Mouse (Mus musculus) left cerebral cortex, adult 18-20 months (tissue): ENCODE measurements around the gene Vav1. TPM values are rescaled to one million over a fixed set of nuclear protein-coding genes. Genes with fewer than 3 reads are reported as not detected.

ENCODE experiments used
- DNase-seq, 2 experiments: peaks; one replicate each; pipeline ENCODE4 v3.0.0; 2021 to 2022; ENCODE audit warnings: low spot score in 2 of 2, mixed read lengths in 1 of 2
- long read RNA-seq, 2 experiments: library from polyadenylated mRNA; stranded (forward); transcript quantifications; one replicate each; pipeline ENCODE4 v2.0.0; 2021
- total RNA-seq, 2 experiments: library from RNA; stranded (reverse); gene quantifications; 2 replicates each; pipeline ENCODE4 v1.2.3; 2021

The Vav1 gene
- 1 to 10 TPM; 2.9 to 3.1 TPM for total RNA-seq
- long read RNA-seq, experiment 1, partial matches to known transcripts = 0 of 2 reads
- long read RNA-seq, experiment 1, other reads (novel, unspliced or antisense) = 2 of 2 reads
- long read RNA-seq, experiment 2, partial matches to known transcripts = 0 of 2 reads
- long read RNA-seq, experiment 2, other reads (novel, unspliced or antisense) = 2 of 2 reads

DNA sequence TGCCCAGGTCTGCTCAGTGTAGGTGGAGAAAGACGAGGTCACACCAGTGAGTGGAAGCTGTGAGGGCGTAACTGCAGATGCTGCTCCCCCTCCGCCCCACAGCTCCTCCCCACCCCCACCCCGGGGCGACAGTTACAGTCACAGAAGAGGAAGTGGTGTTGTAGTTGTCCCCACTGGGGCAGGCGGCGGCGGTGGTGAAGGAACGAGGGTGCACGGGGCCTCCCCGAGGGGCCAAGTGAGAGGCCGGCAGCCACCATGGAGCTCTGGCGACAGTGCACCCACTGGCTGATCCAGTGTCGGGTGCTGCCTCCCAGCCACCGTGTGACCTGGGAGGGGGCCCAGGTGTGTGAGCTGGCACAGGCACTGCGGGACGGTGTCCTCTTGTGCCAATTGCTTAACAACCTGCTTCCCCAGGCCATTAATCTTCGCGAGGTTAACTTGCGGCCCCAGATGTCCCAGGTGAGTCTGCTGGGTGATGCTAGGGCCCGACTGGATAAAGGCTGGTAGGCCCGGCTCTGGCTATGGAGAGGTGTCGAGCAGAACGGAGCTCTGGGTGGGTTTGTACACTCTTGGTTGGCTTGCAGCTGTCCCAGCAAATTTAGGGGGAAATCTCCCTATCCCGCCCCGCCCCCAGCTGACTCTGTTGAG lies at the start of gene Vav1:
Gene Vav1, plus strand, starts transcription at position 158 of the 648 bp plus-strand sequence.
- DNase-seq = no peak

DNA sequence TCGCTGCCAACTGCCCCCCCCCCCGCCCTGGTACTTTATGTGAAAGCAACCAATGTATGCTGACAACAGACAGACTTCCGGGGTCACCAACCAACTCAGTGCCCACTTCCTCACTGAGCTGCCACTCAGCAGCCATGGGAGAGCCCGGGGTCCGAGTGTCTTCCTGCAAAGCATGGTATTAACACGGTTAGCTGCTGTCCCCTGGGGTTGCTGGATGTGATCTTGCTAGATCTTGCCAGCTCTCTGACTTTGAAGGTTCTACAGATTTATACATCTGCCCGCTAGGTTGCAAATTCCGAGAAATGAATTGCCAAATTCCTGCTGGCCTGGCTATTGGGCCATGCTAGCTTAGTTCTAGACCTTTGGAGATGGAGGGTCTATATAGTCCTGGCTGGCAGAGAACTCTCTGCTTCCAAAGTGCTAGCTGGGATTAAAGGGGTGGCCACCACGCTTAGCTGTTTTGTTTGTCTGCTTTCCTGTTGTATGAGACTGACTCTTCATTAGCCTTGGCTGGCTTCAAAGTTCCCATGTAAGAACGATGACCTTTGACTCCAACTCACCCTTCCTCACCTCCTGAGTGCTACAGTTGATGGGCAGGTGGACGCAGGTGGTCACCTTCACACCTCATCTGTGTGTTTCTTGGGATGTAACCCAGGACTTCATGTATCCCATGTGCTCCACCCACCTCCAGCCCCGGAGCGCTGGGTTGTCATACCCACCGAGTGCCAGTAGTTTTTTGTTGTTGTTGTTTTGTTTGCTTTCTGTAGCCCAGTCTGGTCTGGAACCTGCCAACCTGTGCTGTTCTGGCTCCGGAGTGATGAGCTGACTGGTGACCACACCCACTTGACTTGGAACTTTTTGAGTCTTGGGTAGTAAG lies 48.8 kb upstream of the Vav1 start:
- no peak for DNase-seq

DNA sequence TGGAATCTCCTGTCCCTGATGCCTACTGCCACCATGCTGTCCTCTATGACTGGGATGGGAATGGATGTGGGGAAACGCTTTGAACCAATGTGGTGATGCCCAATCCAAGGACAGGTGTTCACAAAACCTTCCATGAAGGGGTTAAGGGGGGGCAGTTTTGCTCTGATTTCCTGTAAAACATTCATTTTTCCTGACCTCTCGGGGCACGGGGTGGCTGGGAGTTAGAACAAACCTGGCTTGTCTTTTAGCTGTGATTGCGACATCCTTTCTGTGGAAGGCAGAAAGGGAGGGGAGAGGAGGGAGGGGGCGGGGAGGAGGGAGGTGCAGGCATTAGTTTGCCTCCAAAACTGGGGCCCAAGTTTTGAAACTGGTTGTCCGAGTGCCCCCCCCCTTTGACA lies 48.2 kb upstream of the Vav1 start:
- DNase-seq = no peak

DNA sequence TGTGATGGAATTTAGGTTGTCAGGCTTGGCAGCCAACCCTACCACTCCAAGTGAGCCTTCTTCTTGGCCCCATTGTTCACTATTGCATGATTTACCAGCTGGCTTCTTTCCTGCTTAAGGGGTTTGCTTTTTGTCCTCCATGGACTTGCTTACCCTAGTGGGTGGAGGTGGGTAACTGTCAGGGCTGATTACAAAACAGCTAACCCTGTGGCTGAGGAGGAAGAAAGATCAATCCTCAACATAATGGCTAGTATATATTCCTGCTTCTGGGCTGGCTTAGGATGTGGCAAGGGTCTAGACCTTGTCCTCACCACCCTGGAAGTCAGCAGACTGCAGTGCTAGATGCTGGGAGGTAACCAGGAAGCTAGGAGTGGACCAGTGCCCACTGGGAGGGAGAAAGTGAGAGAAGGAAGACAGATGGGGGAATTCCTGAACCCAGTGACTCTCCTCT lies 47.6 kb upstream of the Vav1 start:
- DNase-seq = no peak

DNA sequence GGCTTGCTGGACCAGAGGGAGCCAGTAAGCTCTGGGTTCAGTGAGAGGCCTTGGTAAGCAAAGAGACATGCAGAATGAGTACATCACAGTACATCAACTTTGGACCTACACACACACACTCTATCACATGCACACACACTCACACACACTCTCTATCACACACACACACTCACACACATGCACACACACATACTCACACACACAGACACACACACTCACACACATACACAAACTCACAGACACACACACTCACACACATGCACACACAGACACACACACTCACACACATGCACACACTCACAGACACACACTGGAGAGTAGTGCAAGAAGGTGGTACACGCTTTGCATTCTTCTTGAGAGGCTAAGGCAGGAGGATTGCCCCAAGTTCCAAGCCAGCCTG lies 46.7 kb upstream of the Vav1 start:
- no peak for DNase-seq

DNA sequence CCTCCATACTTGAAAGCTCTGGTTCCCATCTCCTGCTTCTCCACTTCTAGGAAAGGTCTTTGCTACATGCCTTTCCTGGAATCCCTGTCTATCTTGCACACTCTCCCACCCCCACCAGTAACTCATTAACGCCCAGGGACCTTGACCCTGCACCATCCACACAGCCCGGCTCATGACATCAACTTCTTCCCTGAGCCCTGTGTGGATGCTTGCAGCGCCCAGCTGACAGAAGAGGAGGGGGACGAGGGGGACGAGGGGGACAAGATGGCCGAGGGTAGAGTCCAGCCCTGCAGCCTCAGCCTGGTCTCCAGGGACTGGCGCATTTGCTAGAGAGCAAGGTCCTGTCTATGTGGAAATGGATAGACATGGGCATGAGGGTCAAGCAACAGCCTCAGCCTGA lies 45.9 kb upstream of the Vav1 start:
- DNase-seq = no peak

DNA sequence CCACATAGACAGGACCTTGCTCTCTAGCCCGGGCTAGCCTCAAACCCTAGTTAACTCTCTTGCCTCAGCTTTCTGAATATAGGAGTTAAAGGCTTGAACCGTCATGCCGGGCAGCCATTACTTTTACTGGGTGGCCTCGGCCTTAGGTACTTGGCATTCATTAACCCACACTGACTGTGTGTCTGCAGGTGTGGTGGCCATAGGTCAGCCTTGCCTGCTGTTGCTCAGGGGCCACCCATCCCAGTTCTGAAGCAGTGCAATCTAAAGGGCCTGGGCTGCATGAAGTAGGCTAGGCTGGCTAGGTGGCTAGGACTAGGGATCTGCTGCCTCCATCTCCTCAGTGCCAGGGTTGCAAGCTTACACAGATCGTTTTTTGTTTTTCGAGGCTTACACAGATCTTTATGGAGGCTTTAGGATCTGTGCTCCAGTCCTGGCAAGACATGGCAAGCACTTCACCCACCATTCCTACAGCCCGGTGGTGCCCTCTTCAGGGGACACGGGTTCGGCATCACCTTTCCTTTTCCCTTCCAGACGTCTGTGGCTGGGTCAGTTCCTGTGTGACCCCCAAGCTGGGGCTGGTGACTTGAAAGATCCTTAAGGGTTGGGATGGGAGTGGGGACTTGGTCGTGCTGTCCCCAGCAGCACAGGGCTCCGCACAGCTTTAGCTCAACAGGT lies 44.5 kb upstream of the Vav1 start:
- no peak for DNase-seq

DNA sequence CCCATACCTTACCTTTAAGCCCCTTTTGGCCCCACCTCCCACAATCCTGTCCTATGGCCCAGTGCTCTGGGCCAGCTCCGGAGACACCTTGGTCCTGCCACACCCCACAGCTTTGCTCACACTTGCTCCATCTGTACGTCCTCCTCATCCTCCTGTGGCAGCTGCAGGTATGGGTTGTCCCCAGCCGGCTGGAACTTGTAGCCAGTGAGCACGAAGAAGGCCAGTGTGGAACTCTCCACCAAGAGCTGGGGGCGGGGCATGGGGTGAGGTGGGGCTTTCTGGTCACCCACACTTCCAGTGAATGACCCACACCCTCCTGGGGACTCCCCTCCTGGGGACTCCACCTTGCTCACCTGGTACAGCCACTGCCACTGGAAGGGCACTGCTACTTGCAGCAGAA lies 43.1 kb upstream of the Vav1 start:
- DNase-seq = no peak

DNA sequence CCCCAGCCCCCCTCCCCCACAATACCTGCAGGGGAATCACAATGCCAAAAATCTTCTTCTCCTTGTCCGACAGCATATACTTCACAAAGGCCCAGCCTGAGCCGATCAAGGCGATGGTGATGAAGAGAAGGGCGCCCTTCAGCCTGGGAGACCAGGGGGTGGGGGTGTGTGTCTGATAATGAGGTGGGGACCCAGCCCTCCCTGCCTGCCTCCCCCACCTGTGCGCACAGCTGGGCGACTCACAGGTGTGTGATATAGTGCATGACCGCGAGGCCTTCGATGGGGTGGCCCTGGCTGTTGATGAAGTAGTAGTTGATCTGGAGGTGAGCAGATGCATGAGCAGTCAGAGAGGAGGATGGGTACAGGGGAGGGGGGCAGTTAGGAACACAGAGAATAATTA lies 41.7 kb upstream of the Vav1 start:
- DNase-seq = no peak

DNA sequence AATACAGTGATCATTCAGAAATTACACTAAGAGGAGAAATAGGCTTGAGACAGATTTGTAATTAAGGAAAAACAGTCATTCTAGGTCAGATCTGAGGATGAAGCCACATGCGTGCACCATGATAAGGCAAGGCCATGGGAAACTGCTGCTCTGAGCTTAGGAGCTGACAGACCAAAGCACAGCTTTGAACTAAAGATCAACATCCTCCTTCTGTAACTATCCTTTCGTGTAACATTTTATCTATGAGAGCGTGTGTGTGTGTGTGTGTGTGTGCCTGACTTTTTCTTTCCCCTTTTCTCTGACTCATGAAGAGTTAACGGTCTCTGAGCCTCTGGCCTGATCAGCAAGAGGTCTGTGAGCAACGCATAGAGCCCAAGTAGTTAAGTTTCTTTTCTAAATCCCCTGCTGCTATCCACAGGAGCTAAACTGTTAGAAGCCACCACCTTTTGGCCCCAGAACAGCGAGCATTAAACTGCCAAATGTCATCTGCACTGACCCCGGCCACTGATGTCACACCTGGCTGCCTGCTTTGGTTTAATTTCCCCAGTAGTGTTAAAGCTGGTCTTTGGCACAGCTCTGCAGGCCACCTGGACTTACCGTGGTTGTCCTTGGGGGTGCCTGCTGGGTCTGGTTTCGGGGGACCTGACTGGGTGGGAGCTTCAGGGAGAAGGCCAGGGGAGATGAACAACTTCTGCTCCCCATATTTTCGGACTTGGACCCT lies 35.1 kb upstream of the Vav1 start:
- no peak for DNase-seq

DNA sequence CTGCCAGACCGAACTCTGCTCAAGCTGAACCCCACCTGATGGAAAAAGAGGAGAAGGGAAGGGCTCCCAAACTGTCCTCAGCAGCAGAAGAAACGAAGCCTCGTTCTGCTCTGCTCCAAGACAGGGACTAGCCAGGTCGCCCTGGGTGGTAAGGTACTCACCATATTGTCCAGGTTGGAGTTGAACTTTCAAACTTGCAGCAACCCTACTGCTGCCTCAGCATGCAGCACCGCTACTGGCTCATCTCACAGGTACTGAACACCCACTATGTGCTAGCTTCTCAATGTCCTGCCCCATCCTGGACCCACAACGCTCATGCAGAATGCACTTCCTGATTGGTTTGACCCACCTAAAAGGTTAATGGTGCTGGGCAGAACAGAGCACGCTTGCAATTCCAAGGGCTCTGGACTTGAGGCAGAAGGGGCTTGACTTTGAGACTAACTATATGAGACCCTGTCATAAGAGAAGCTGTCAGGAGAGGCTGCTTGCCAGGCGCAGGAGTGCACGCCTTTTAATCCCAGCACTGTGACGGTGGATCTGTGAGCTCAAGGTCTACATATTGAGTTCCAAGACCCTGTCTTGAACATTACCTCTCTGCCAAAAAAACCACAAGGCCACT lies 33.5 kb upstream of the Vav1 start:
- DNase-seq = no peak

DNA sequence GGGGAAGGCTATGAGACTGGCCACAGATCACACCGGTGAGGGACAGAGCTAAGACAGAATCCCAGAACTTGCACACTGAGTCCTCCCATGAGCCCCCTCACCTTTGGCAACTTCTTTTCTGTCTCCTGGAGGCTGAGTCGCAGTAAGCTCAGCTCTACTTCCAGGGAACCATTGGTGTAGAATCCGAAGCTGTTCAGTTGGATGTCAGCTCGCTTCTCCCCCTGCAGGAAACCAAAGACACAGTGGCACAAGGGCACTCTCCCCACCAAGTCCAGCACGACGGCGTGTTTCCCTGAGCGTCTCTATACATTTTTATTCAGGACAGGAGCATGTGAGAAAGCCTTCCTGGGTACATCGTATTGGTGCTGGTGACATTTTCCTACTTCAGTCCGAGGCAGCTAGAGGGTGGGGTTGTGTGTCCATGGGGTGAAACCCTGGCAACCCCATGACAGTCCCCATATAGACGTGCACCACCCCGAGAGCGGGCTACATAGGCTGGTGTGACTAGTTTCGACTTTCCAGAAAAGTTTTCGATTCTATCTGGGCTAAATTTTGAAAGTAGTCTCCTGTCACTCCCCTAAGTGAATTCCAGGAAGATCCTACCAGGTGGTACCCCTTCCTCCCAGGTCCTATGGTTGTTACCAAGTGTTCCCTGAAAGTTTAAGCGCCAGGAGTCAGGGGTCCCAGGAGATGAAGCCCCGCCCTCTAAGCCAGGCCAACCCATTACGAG lies 32.1 kb upstream of the Vav1 start:
- no peak for DNase-seq

DNA sequence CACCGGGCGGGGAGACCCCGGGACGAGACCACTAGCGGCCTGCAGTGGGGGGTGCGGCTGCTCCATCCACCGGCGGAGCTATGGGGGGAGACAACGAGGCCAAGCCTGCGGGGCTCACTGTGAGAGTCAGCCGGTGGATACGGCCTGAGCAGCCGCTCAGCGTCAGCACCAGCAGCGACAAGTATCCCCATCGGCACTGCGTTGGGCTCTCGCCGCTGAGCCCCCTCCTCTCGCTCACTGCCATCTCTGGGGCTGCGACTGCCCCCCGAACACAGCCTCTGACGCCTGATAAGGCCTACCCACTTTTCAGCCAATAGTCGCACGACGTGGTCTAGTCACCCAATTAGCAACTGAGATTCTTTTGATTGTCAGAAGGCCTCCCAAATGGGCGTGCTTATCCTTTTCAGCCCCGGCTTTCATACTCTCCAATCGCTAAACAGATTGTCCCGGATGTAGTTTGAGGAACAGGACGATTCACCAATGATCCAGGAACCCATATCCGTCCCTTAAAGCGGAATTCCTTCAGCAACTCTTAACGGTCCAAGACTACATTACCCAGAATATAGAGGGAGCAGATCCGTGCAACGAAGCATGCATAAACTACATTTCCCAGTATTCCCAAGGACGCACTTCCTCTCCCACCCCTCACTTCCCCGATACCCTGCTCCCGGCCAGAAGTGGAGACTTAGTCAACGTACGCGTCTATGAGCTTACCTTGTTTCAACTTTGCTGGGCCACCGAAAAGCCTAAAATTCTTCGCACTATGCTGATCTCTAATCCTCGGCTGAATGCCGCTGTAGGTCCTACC lies 31.3 kb upstream of the Vav1 start:
- DNase-seq = peak; percentile 84 to 93

DNA sequence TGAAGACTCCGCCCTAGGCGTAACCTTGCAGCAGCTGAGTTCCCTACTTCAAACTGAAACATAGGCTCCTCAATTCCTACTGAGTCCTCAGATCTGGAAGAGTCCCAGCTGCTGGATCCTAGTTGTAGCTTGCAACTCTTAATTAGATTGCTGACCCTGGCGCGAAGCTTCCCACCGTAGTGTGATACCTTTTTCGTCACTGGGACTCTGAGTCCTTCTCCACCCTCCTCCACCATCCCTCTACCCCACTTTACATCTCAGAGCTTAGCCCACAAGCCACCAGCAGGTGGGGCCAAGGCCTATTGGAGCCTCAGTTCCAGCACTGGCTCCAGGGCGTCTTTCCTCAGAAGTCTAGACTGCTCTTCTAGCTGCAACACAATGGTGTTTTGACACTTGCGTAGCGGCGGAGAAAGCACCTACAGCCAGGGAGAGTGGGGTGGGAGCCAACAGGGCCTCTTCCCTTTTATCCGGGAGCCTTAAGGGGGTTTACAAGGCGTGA lies 30.6 kb upstream of the Vav1 start, which contains the start of gene Gpr108:
Gene Gpr108, minus strand, starts transcription at position 246 of the 499 bp plus-strand sequence.
- DNase-seq = peak; percentile 86 to 90

DNA sequence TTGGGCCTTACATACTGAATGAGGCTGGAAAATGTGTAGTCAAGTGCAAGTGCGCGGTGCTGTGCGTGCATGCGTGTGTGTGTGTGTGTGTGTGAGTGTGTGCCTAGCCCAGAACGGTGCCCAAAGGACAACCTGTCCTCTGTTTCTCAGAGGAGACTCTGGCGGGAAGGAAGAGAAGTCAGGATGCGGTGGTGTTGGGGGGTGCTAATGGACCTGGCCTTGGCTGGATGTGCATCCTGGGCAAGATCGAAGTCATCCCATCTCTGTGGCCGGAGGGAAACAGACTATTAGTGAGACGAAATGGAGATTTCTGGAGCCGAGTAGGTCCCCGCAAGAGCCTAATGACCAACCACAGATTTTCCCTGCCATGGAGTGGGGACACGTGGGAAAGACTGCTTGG lies 30.1 kb upstream of the Vav1 start:
- DNase-seq = peak in 1 of 2 experiments; percentile 27

DNA sequence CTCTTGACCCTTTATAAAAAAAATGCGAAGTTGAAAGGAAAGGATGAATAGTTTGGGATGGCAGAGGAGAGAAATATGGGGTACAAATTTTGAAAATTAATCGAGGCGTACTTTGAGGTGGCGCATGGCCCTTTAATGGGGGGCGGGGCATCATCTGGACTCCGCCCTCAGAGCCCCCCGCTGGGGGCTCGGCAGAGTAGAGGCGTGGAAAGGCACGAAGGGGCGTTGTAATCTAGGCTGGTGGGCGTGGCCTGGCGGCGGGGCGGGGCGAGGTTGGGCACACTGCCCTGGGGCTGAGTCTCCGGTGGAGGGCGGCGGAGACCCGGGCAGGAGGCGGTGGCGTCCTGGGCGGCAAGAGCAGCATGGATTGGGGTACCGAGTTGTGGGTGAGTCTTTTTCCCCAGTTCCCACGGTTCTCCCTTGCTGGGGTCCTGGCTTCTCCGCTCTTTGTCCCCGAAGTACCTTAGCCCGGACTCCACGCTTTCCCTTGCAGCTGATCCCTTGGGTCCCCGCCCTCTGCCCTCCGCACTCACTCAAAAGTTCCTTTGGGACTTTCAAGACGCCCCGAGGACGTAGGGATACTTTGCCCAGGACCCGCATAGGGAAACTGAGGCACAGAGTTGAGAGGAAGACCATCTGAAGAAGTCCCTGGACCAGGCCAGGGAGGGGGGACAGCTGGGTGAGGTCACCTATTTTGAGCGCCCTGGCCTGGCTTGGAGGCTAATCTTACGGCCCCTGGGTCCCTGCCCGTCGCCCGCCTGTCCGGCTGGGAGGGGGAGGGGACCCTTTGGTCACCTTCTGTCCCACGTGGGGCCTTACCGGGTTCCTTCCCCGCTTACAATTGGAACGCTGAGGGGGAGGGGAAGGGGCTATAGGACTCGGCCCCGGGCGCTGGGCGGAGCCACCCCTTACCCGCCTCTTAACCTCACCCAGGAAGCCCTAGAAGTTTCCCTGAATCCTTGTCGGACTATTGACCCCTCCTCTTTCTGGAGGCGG lies 29.4 kb upstream of the Vav1 start, which contains the start of gene Trip10:
Gene Trip10, plus strand, starts transcription at position 270 of the 996 bp plus-strand sequence.
- peak; percentile 80 to 82 for DNase-seq

DNA sequence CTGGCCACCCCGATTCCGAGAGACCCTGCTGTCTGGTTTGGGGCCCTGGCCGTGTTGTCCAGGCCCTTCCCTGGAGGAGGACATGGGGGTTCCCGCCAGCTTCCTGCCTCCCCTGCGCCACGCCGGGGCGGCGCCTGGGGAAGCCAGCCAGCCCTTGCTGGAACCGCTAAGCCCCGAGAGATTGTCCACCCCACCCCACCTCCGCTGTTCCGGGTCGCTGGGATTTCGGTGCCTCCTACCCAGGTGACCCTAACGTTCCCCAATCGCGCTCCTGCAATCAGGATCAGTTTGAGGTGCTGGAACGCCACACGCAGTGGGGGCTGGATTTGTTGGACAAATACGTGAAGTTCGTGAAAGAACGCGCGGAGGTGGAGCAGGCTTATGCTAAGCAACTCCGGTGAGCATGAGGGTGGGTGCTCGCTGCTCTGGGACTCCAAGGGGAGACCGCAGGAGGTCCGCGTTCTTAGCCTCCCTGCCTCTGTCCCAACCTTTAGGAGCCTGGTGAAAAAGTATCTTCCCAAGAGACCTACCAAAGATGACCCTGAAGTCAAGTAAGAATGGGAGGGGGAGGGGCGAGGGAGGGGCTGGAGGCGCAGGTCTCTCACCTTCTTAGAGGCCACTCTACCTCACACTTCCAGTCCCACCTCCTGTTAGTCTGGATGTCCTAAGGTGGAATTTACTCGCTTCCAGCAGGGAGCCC lies 28.3 kb upstream of the Vav1 start:
- peak; percentile 36 to 52 for DNase-seq
